Mouse (Mus musculus) c-Kit-positive CD71-positive TER-119-negative erythroid progenitor cells, embryonic 14.5 days (primary cell): ENCODE data around the gene Gal.

Experiments
- DNase-seq: peaks from one replicate; pipeline ENCODE4 v3.0.0-alpha.2; 2013; ENCODE audit warnings: low read depth

The Gal gene

DNA sequence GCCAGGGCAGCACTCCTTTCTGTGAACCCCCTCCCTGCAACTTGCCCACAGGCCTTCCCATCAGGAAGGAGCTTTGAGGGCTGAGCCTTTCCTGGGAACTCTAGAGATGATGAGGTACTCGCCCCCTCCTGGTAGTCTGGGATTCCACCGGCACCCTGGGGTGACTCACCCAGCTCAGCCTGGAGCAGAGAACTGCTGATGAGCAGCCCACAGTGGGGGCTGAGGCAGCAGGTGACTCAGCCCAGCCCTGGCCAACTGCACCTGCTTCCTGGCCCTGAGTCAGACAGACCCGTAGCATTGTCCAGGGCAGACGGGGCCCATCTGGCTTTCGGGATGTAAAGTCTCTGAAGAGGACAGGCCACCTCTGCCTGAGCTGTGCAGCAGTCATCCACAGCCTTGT lies 4.9 kb upstream of the Gal start:
- DNase-seq: no peak

DNA sequence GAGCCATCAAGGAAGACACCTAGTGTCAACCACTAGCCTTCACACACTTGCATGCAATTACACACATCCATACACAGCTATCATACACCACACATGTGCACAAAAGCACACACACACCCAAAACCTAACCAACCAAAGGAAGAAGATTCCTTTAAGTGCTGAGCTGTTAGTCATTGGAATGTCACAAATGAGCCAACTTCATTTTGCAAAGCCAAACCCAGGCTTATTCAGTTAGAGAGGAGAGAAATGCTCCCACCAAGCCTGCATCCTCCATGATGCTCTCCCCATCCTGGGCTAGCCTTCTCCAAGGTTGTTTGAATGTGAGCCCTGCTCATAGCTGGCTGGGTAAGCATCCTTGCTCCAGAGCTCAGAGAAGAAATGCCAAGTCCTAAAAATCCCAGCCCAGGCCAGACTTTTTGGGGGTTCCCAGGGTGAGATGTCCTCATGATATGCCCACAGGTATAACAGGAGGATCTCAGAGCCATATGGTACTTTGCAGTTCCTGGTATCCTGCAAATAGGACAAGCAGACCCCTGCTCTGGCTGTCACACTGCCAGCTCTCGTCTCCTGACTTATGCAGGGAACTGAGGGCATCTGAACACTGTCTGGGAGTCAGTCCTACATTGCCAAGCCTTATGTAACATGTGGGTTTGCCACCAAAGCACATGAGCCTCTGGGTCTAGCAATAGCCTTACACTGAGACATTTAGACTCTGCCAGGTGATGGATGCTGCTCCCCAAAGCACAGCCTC lies 8.6 kb downstream of the Gal start:
- DNase-seq: no peak

DNA sequence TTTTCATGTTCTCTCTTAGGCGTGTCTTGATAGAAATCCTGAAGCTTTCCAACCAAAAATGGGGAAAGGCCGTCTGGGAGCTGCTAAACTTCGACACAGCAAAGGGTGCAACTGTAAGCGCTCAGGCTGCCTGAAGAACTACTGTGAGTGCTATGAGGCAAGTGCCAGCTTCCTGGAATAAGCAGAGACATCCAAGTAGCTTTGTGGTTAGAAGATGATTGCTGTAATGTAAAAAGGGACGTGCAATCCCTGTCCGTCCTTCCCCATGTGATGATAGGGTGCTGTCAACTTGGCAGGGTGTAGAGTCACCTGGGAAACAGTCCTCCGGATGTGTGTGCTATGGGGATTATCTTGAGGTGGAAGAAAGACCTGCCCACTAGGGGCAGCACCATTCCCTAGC lies 10.3 kb downstream of the Gal start:
- DNase-seq: no peak

DNA sequence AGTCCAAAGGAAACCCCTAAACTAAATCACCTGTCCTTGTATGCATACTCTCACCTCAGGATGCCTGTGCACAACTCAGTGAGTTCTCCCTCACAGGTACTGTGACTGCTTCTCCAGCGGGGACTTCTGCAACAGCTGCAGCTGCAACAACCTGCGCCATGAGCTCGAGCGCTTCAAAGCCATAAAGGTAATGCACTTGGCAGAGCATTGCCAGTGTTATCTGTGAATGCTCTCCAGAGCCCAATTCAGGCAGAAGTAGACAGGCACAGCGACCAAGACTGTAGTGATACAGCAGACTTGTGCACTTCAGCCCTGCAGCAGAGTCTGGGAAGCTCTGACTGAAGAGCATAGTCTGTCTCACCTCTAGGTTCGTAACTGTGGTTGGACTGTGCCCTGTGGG lies 12.0 kb downstream of the Gal start:
- no peak for DNase-seq

DNA sequence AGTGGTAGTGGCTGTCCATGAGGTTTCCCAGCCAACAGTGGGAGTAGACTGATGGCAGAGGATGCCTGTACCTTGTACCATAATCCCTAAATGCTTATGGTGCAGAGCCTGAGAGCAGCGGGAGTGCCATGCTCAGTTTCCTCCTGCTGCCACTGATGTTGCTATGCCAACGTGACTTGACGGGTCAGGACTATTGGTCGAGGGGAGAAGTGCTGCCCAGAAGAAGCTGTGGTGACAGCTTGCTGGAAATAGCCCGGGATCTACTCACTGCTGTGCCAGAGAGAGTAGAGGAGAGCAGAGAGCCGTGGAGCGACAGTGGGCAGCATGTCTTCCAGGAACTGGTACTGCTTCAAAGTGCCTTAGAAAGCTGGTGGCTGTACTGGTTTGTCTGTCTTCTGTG lies 12.4 kb downstream of the Gal start:
- DNase-seq: no peak

DNA sequence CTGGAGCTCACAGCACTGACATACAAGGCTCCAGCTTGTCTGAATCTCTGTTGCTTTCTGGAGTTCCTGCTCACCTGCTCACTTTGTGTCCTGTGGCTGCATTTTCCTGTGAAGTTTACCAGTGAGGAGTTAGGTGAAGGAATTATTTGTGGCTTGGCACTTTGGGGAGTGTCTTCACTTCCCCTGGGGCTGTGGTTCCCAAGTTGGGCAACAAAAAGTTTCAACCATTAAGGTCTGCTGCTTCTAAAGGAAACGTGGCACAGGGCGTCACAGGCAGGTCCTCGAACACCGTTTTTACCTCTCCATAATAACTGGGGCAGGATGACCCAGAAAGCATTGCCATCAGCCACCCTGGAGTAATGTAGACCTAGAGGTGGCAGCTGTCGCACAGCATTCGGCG lies 12.8 kb downstream of the Gal start:
- DNase-seq: no peak

DNA sequence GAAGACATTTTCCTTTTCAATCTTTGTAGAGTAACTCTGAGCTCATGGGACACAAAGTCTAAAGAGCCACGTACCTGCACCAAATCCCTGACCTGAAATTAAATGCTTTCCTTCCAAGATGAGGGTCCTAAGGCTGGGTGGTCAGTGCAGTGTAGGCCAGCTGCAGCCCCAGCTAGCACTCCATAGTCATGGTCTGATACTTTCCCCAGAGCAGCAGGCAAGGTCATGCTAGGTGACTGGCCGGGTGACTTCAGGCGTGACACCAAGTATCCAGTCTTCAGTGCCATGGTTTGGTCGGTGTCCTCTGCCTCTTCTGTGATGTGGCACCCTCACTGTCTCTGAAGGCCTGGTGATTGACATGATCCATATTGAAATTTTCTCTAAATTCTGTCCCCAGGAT lies 14.3 kb downstream of the Gal start:
- no peak for DNase-seq

DNA sequence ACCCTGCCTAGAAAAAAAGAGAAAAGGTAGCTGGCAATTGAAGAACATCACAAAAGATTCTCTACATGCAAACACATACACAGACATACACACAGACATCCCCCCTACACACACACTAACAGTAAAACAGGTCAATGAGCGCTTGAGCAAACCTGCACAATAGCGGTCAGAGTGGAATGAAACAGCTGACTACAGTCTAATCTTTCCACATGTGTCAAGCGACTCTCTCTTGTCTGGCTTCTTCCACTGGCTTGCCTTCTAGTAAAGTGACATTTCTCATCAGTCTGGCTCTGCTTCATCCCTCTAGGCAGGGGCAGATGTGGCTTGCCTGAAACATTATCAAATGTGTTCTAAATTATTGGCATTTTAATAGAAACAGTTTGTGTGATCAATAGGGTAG lies 20.1 kb downstream of the Gal start:
- no peak for DNase-seq

DNA sequence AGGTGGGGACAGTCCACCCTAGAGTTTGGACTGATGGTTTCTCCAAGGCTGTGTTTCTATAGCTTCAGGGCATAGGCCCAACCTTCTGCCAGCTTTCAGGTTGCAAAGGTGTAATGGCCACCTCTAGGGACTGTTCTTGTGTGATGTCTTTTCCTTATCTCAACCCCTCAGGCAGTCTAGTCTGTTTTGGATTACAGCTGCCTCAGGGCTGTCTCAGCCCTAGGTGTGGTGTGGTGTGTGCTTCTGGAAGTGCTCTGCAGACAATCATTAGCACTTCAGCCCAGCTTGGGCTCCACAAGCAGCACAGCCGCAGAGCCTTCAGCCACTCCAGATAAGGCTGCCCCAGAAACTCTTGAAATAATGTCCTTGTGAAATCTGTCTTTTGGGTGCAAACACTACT lies 22.0 kb downstream of the Gal start:
- DNase-seq: peak; percentile 70

DNA sequence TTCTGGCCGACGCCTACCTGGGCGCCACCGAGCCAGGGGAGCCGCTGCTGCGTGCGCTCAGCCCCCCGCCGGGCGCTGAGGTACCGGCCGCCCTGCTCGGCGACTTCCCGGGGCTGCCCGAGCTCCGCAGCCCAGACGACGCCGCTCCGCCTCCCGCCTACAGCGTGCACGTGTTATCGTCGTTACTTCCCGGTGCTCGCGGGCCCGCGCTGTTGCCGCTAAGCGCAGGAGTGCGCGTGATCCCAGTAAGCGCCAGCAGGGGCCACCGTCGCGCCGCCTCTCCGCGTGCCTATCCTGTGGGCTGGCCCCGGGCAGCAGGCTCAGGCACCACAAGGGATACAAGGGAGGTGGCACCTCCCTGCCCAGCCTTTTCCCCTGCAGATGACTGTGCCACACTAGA lies 25.3 kb downstream of the Gal start:
- peak; percentile 75 for DNase-seq

DNA sequence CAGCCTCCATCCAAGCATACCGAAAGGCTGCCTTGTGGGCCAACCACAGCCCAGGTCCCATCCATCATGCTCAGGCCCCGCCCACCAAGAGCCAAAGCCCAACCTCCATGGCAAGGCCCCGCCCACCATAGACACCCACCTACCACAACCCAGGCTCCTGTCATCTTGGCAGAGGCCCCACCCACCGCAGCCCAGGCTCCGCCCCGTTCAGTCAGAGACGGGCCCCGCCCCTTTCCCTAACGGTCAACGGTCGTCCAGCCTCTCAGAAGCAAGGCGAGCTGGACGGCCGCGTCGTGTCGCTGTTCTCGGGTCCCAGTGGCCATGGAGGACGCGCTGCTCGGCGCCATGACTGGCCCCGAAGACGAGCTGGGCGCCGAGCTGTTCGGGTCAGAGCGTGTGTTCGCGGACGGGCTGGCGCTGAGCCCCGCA lies 25.7 kb downstream of the Gal start, which contains the start of gene Tesmin:
Tesmin (plus strand) TSS at position 229 of the 429 bp plus-strand sequence.
- DNase-seq: peak; percentile 65

DNA sequence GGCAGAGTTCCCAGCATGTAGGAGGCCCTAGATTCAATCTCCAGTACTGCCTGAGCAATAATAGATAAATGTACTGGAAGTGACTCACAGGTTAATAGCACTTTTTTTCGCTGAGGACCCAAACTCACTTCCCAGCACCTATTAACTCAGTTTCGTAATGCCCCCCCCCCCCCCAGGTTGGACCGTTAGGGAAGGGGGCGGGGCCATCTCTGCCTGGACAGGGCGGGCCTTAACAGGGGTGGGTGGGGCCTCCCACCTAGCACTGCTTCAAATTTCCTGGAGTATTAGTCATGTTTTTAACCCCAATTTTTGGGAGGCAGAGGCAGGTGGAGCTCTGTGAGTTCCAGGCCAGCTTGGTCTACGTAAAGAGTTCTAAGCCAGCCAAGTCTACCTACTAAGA lies 26.3 kb downstream of the Gal start:
- DNase-seq: no peak

DNA sequence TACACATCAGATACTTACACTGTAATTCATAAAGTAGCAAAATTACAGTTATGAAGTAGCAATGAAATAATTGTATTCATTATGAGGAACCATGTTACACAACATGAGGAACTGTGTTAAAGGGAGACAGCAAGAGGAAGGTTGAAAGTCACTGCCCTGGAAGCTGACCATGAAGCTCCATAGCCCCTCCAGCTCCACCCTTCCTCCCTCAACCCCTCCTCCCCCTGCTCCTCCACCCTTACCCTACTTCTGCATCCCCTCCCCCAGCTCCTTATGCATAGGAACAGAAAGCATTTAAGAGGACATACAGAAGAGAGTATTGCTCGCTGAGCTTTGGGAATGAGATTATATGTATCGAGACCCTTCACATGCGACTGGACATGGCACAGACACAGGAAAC lies 35.7 kb downstream of the Gal start:
- DNase-seq: no peak

DNA sequence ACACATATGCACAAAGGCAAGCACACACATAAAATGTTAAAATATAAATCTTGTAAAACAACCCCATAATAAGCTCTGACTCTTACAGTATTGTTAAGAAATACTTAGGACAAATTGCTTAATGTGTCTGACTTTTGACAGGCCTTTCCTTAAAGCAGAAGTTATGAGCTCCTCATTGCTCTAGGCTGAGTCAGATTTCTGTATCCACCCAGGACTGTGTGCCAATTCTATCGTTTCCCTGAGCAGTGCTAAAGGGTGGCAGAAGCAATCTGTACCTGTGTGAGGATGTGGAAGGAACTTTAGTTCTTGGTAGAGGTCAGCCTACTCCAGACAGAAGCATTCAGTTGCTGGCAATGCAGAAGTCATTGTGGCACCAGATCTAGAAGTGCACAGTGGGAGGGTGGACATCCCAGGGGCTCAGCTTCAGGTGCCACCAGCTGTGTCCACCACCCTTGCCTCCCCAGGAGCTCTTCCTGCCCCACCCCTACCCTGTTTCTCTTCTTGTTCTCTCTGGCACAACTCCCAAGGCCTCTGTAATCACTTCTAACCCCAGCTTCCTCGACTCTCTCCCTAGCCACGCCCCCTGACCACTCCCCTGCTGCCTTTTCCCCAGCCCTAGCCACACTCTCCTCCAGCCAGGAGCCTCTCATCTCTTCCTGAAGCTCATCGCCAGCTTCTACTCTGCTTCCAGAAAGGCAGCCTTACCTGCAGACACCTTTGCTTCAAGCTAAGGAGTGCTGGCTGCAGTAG lies 37.2 kb downstream of the Gal start:
- DNase-seq: no peak

DNA sequence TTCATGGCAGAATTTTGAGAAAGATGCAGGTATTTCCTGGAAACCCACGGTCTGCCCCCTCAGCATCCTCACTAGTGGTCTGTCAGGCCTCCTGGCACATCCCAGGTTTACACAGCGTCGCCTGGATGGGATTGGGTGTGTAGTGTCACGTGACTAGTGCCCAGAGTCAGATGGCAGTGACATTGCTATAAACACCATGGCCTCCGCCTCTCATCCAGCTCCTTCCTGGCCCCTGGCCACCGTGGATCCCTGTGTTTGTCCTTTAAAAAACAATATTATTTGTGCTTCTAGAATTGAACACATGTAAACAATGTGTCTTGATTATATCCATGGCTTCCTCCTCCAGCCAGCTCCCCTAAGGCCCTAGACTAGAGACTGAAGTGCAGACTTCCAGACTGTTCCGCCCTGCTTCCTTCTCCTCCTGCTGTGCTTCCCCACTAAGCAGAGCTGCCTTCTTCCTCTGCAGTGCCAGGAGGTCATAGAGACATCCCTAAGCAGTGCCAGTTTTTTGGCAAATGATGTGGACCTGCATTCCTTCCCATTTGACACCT lies 38.3 kb downstream of the Gal start:
- DNase-seq: no peak

DNA sequence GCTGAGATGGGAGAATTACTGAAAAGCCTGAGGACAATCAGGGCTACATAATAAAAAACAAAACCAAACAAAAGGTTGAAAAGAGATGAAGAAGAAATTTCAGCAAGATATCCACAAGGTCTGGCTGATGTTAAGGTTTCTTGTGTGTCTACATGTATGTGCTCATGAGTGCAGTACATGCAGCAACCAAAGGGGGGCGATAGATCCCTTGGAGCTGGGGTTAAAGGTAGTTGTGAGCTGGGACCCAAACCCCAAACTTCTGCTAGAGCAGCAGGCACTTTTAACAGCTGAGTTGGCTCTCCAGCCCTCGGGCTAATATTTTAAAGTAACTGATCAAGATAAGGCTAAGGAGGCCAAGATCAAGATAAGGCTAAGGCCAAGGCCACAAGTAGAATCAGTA lies 40.3 kb downstream of the Gal start:
- DNase-seq: no peak

DNA sequence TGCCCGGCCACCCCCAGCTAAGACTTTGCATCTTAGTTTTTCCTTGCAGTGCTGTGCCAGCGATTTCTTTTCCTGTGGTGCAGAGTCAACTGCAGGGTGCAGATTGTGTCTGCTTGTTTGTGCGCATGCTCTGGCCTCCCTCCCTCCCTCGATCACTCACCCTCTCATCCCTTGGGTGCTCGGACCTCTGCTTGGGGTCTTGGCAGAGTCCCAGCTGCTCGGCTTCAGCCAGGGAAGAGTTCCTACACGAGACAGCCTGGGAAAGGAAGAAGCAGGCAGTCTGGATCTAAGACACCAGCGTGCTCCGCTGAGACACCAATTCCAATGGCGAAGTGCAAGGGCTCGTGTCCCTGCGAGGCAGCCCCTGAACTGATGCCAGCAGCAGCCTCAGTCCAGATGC lies 41.0 kb downstream of the Gal start:
- no peak for DNase-seq

DNA sequence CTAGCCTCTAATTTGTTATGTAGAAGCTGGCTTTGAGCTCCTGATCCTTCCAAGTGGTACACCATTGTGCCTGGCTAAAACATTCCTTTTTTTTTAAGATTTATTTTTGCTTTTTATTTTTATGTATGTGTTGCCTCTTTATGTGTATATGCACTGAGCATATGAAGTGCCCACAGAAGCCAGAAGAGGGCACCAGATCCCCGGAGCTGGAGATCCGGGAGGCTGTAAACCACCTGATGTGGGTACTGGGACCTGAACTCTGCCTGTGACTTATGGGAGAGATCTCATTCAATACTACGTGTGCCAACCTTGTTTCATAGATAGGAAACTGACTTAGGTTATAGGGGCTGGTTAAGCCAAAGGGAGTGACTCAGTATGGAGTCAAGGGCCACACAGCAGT lies 46.1 kb downstream of the Gal start:
- no peak for DNase-seq

DNA sequence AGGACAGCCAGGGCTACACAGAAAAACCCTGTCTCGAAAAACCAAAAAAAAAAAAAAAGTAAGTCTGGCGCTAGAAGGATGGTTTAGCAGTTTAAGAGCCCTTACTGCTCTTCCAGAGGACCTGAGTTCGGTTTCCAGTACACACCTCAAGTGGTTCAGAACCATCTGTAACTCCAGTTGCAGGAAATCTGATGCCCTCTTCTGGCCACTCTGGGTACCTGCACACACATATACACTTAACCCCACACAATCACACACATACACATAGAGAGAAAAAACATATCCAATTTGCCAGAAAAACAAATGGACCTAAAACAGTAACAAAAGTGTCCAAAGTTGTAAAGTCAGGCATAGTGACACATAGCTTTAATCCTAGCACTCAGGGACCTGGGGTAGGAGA lies 49.3 kb downstream of the Gal start:
- no peak for DNase-seq

DNA sequence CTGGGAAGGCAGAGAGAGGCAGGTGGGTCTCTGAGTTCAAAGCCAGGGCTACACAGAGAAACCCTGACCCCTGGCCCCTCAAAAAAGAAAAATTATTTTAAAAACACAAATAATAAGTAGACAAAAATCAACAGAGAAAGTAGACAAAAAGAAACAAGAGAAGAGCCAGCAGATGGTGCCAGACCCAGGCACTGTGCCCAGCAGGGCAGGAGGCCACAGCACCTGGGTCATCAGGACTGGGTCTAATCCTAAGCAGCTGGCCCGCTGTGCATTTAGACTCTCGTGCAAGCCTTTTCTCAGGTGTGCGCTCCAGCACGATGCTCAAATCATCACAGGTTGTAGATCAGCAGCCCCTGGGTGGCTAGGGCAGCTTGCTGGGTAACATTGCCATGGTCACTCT lies 50.8 kb downstream of the Gal start:
- DNase-seq: no peak
